Mouse (Mus musculus): ENCODE data around the gene Hdac9.

GRCm38 (mm10) chr12:34486016-34486415, 430.9 kb downstream of the Hdac9 start:
- TF ChIP-seq POLR2A (IDR thresholded peaks at IDR 0.05; ENCODE audit: low read depth, low read length): no peak
- no peak for TF ChIP-seq CTCF (conservative IDR thresholded peaks at IDR 0.05; ENCODE audit: insufficient read depth, insufficient read length, low read depth, low read length)
